Mouse (Mus musculus): ENCODE data around the gene Hoxa11. TPM values are rescaled to one million over a fixed set of nuclear protein-coding genes. Genes with fewer than 3 reads are reported as not detected.

Gene Hoxa11
- polyA plus RNA-seq, 1 experiment = 10.9 TPM

GRCm38 (mm10) chr6:52226569-52227257 is 18.9 kb downstream of the Hoxa11 start:
- Histone ChIP-seq H3ac (ENCODE audit: control insufficient read depth, insufficient read length) (peak overlapping the region; percentile 39), H3K27me3 (ENCODE audit: control insufficient read depth, insufficient read depth, insufficient read length) (no peaks in the 10 kb centered on the region), H3K4me2 (ENCODE audit: low read depth) (peak overlapping the region; percentile 97), H3K79me2 (ENCODE audit: control insufficient read depth, insufficient read depth) (peaks cover 90% of the 10 kb centered on the region), H3K36me3 (ENCODE audit: control insufficient read depth, insufficient read depth) (no peaks in the 10 kb centered on the region), H3K4me3 (peak overlapping the region; percentile 89)
- no peak for TF ChIP-seq MYOD1 (IDR thresholded peaks at IDR 0.05; ENCODE audit: control insufficient read depth in 1 of 3, insufficient read length in 2 of 3, low read depth in 2 of 3)
- TF ChIP-seq POLR2AphosphoS2 (IDR thresholded peaks at IDR 0.05; ENCODE audit: insufficient read length, low read depth) = peak; percentile 49
- TF ChIP-seq POLR2A (IDR thresholded peaks at IDR 0.05; ENCODE audit: insufficient read length, low read depth) = peak; percentile 17
- TF ChIP-seq MAX (IDR thresholded peaks at IDR 0.05; ENCODE audit: low read depth) = no peak
- no peak for TF ChIP-seq REST (IDR thresholded peaks at IDR 0.05; ENCODE audit: insufficient read depth, insufficient read length)
- no peak for TF ChIP-seq E2F4 (IDR thresholded peaks at IDR 0.05; ENCODE audit: insufficient read depth)
- TF ChIP-seq CEBPB (IDR thresholded peaks at IDR 0.05; ENCODE audit: insufficient read depth, poor library complexity, severe bottlenecking) = no peak

- no peaks in the 10 kb centered on the region for H3K27me3 ChIP-seq (ENCODE audit: control insufficient read depth, insufficient read depth, insufficient read length)
Measured at GRCm38 (mm10) chr6:52225612-52226568, 19.7 kb downstream of the Hoxa11 start.

DNA sequence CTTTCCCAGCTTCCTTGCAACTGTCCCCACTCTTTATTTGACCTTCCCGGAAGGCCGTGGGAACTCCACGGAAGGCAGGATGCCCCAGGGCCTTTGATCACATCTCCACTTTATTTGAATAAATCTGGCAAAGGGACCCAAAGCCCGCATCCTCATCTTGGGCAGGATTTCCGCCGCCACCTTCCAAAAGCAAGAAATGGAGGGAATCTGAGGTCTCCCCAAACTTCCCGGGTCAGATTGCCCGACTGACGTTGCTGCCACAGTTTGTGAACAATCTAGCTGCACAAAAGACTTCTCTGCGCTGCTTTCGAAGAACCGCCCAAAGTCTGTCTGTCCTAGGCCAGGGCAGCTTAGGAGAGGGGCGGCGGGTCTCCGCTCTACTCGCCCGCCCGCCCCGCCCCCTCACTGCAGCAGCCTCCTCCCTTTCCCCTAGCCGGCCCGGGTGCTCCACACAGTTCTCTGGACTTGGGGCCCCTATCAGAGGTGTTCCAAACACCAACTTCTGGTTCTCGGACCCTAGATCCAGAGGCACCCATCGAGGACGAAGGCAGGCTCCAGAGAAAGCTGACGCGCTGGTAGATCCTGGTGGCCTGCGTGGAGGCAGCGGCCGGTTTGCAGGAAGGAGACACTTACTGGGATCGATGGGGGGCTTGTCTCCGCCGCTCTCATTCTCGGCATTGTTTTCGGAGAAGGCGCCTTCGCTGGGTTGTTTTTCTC is 20.6 kb downstream of the Hoxa11 start:
- Histone ChIP-seq H3K4me3 (peak overlapping the region; percentile 89), H3K79me2 (ENCODE audit: control insufficient read depth, insufficient read depth) (peaks cover 76% of the 10 kb centered on the region), H3K36me3 (ENCODE audit: control insufficient read depth, insufficient read depth) (no peaks in the 10 kb centered on the region), H3K27me3 (ENCODE audit: control insufficient read depth, insufficient read depth, insufficient read length) (no peaks in the 10 kb centered on the region), H3K4me2 (ENCODE audit: low read depth) (peak overlapping the region; percentile 97), H3ac (ENCODE audit: control insufficient read depth, insufficient read length) (peak overlapping the region; percentile 39)
- no peak for TF ChIP-seq E2F4 (IDR thresholded peaks at IDR 0.05; ENCODE audit: insufficient read depth)
- no peak for TF ChIP-seq TCF12 (IDR thresholded peaks at IDR 0.05; ENCODE audit: insufficient read depth, poor library complexity, severe bottlenecking)

More at GRCm38 (mm10) chr6:52225612-52226568, 19.7 kb downstream of the Hoxa11 start:
- Histone ChIP-seq H3K4me3 (peak overlapping the region; percentile 89), H3K79me2 (ENCODE audit: control insufficient read depth, insufficient read depth) (peaks cover 82% of the 10 kb centered on the region), H3ac (ENCODE audit: control insufficient read depth, insufficient read length) (peak overlapping the region; percentile 39), H3K36me3 (ENCODE audit: control insufficient read depth, insufficient read depth) (no peaks in the 10 kb centered on the region), H3K4me2 (ENCODE audit: low read depth) (peak overlapping the region; percentile 97)
- TF ChIP-seq MYOG (IDR thresholded peaks at IDR 0.05; ENCODE audit: control insufficient read depth in 1 of 3, insufficient read depth in 1 of 3, insufficient read length in 2 of 3, low read depth in 2 of 3) = no peak
- TF ChIP-seq USF1 (IDR thresholded peaks at IDR 0.05; ENCODE audit: low read depth) = peak; percentile 99
- no peak for TF ChIP-seq CEBPB (IDR thresholded peaks at IDR 0.05; ENCODE audit: insufficient read depth, poor library complexity, severe bottlenecking)
- TF ChIP-seq SRF (IDR thresholded peaks at IDR 0.05; ENCODE audit: control insufficient read depth, insufficient read length, low read depth) = no peak
- TF ChIP-seq POLR2AphosphoS2 (IDR thresholded peaks at IDR 0.05; ENCODE audit: insufficient read length, low read depth) = peak; percentile 59
- no peak for TF ChIP-seq MAX (IDR thresholded peaks at IDR 0.05; ENCODE audit: low read depth)
- TF ChIP-seq REST (IDR thresholded peaks at IDR 0.05; ENCODE audit: insufficient read depth, insufficient read length) = no peak
- peak; percentile 58 for TF ChIP-seq POLR2A (IDR thresholded peaks at IDR 0.05; ENCODE audit: insufficient read length, low read depth)
- TF ChIP-seq MYOD1 (IDR thresholded peaks at IDR 0.05; ENCODE audit: control insufficient read depth in 1 of 3, insufficient read length in 2 of 3, low read depth in 2 of 3) = no peak
- TF ChIP-seq E2F4 (IDR thresholded peaks at IDR 0.05; ENCODE audit: insufficient read depth) = no peak
- no peak for TF ChIP-seq TCF12 (IDR thresholded peaks at IDR 0.05; ENCODE audit: insufficient read depth, poor library complexity, severe bottlenecking)
- TF ChIP-seq TCF3 (IDR thresholded peaks at IDR 0.05; ENCODE audit: insufficient read length, low read depth) = no peak

DNA sequence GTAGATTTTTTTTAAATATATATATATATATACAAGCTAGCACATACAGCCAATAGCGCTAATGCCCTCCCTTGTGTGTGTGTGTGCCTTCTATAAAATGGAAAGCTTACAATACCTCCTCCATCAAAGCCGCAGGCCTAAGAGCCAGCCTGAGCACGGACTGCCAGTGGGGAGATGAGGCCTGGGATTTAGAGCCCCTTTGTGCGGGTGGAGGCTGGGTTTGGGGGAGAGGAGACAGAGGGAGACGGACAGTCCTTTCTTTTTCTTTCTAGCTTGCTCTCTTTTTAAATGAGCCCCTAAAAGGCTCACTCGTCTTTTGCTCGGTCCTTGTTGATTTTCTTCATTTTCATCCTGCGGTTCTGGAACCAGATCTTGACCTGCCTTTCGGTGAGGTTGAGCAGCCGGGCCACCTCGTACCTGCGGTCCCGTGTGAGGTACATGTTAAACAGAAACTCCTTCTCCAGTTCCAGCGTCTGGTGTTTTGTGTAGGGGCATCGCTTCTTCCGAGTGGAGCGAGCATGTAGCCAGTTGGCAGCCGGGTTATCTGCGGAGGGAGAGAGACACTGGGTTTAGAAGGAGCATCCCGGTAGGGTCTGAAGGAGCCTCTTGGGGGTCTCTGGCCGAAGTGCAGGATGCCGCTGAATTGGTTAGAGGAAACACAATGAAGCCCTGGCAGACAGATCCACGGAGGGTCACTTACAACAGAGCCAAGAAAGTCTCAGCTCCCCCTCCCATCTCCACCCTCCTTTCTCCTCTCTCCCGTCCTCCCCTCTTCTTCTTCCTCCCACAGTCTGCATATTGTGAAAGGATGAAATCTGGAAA is 21.5 kb downstream of the Hoxa11 start:
- Histone ChIP-seq H3K27me3 (ENCODE audit: control insufficient read depth, insufficient read depth, insufficient read length) (no peaks in the 10 kb centered on the region), H3K36me3 (ENCODE audit: control insufficient read depth, insufficient read depth) (no peaks in the 10 kb centered on the region), H3K4me2 (ENCODE audit: low read depth) (peak overlapping the region; percentile 97), H3K4me3 (peak overlapping the region; percentile 89), H3K79me2 (ENCODE audit: control insufficient read depth, insufficient read depth) (peaks cover 67% of the 10 kb centered on the region), H3ac (ENCODE audit: control insufficient read depth, insufficient read length) (peak overlapping the region; percentile 39)
- no peak for TF ChIP-seq MYOD1 (IDR thresholded peaks at IDR 0.05; ENCODE audit: control insufficient read depth in 1 of 3, insufficient read length in 2 of 3, low read depth in 2 of 3)
- no peak for TF ChIP-seq E2F4 (IDR thresholded peaks at IDR 0.05; ENCODE audit: insufficient read depth)
- TF ChIP-seq TCF12 (IDR thresholded peaks at IDR 0.05; ENCODE audit: insufficient read depth, poor library complexity, severe bottlenecking) = no peak
- TF ChIP-seq CEBPB (IDR thresholded peaks at IDR 0.05; ENCODE audit: insufficient read depth, poor library complexity, severe bottlenecking) = no peak
- TF ChIP-seq TCF3 (IDR thresholded peaks at IDR 0.05; ENCODE audit: insufficient read length, low read depth) = no peak
- TF ChIP-seq POLR2A (IDR thresholded peaks at IDR 0.05; ENCODE audit: insufficient read length, low read depth) = no peak
- no peak for TF ChIP-seq POLR2AphosphoS2 (IDR thresholded peaks at IDR 0.05; ENCODE audit: insufficient read length, low read depth)
- TF ChIP-seq MYOG (IDR thresholded peaks at IDR 0.05; ENCODE audit: control insufficient read depth in 1 of 3, insufficient read depth in 1 of 3, insufficient read length in 2 of 3, low read depth in 2 of 3) = no peak
- TF ChIP-seq MAX (IDR thresholded peaks at IDR 0.05; ENCODE audit: low read depth) = no peak
- TF ChIP-seq REST (IDR thresholded peaks at IDR 0.05; ENCODE audit: insufficient read depth, insufficient read length) = no peak
- no peak for TF ChIP-seq SRF (IDR thresholded peaks at IDR 0.05; ENCODE audit: control insufficient read depth, insufficient read length, low read depth)
- no peak for TF ChIP-seq USF1 (IDR thresholded peaks at IDR 0.05; ENCODE audit: low read depth)

Measured in myocyte (in vitro differentiated cells).